Mouse (Mus musculus): ENCODE results near the gene Gramd1b. TPM values are rescaled to one million over a fixed set of nuclear protein-coding genes. Genes with fewer than 3 reads are reported as not detected.
"Not testable (repeated sequence)": the region's sequence is repeated elsewhere in the genome, so short reads cannot be mapped to it uniquely, and the experiment has no call there.

The Gramd1b gene
- polyA plus RNA-seq, 1 experiment from 2014 or later = 12.0 TPM

DNA sequence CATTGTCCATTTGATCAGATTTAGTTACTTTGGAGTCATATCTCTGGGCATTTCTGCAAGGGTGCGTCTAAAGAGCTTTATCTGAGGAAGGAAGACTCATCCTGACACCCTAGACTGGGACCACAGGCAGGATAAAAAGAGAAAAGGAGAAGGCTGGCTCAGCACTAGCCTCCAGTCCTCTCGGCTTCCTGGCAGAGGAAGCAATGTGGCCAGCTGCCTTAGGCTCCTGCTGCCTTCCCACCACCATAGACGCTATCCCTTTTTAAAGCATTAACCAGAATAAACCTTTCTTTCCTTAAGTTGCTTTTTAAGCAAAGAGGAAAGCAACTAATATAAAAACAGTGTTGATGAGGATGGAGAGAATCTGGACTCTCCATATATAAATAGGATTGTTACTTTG is 24.6 kb downstream of the Gramd1b start:
- Histone ChIP-seq H3K27me3 (no peaks in the 10 kb centered on the region), H3K9me3 (no peaks in the 10 kb centered on the region), H3K9ac (no peak overlapping the region), H3K4me1 (replicated peaks) (no peaks in the 10 kb centered on the region), H3K27ac (replicated peaks) (no peak overlapping the region), H3K4me2 (no peak overlapping the region), H3K36me3 (no peaks in the 10 kb centered on the region), H3K4me3 (no peak overlapping the region)
- 92% methylated on average over 3 of the region's 3 CpGs for WGBS
- ATAC-seq (ENCODE audit: low read depth) = no peak

DNA sequence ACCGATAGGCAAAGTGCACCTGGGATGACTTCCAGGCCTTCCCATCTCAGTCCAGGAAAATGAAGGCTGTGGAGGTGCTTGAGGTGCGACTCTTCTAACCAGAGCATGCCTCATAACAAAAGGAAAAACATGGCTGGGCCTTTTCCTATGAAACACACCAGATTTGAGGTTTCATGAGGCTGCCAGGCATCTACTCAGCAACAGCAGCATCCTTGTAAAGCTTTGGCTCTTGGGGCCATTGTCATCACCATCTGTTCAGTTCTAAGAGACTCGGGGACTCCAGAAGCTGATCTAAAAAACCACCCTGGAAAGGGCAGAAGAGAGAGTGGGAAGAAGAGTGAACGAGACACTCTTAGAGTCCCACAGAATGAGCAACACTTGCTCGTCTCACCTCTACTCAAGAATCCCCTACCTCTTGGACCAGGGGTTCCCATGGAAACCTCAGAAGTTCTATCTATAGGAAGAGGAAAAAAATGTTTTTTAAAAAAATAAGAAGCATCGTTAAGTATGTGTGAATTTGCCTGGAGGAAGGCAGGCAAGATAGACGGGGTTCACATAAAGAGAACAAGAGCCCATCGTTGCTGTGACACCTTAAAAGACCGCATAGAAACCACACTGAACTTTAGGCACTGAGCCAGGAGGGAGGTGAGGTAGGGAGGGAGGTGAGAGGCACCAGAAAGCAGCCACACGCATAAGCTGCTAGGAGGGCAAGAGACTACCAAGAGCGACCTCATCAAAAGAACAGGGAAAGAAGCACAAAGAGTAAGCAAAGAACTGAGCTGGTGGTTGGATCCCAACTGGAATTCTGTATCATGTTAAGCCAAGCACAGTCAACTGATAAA is 25.5 kb downstream of the Gramd1b start:
- ATAC-seq (ENCODE audit: low read depth) = no peak
- Histone ChIP-seq H3K36me3 (no peaks in the 10 kb centered on the region), H3K9ac (no peak overlapping the region), H3K27ac (replicated peaks) (no peak overlapping the region), H3K4me1 (replicated peaks) (no peaks in the 10 kb centered on the region), H3K9me3 (no peaks in the 10 kb centered on the region), H3K27me3 (no peaks in the 10 kb centered on the region), H3K4me2 (no peak overlapping the region), H3K4me3 (no peak overlapping the region)
- 80% methylated on average over 11 of the region's 11 CpGs for WGBS

DNA sequence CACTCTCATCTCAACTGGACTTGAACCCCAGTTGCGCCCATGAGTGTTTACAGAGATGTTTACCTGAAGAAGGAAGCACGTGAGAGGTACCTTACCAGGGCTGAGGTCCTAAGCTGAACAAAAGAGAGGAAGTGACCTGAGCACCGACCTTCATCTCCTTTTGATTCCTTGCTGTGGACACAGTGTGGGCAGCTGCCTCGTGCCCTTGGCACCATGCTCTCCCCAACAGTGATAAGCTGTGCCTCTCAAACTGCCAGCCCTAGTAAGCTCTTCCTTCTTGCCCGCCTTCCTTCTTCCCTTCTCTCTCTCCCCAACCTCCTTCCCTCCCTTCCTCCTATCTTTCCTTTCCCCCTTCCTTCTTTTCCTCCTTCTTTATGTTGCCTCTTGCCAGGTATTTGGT is 26.3 kb downstream of the Gramd1b start:
- no peak for ATAC-seq (ENCODE audit: low read depth)
- no peaks in the 10 kb centered on the region for H3K9me3 ChIP-seq
- H3K36me3 ChIP-seq = no peaks in the 10 kb centered on the region
- no peak overlapping the region for H3K4me3 ChIP-seq
- no peak overlapping the region for H3K27ac ChIP-seq (replicated peaks)
- no peak overlapping the region for H3K4me2 ChIP-seq
- H3K27me3 ChIP-seq = no peaks in the 10 kb centered on the region
- H3K4me1 ChIP-seq (replicated peaks) = no peaks in the 10 kb centered on the region
- H3K9ac ChIP-seq = no peak overlapping the region
- 86% methylated on average over 5 of the region's 5 CpGs for WGBS

DNA sequence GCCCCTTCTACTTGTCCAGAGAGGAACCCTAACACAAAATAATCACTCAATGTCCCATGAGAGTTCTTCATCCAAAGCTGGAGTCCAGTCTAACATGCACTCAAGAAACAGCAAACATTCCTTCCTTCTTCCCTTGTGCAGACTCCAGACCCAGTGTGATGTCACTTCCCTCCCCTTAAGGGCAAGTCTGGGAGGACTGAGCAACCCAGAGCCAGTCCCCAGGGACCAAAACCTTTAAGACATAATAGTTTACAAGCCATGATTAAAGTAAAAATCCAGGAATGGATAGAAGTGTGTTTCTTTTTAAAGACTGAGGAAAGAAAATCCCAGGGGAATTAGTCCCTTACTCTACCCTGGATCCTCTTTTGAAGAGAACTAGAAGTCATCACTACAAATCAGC is 30.5 kb downstream of the Gramd1b start:
- Histone ChIP-seq H3K4me1 (replicated peaks) (no peaks in the 10 kb centered on the region), H3K4me3 (no peak overlapping the region), H3K9ac (no peak overlapping the region), H3K36me3 (no peaks in the 10 kb centered on the region), H3K9me3 (no peaks in the 10 kb centered on the region), H3K27me3 (no peaks in the 10 kb centered on the region), H3K27ac (replicated peaks) (no peak overlapping the region), H3K4me2 (no peak overlapping the region)
- ATAC-seq (ENCODE audit: low read depth) = no peak

DNA sequence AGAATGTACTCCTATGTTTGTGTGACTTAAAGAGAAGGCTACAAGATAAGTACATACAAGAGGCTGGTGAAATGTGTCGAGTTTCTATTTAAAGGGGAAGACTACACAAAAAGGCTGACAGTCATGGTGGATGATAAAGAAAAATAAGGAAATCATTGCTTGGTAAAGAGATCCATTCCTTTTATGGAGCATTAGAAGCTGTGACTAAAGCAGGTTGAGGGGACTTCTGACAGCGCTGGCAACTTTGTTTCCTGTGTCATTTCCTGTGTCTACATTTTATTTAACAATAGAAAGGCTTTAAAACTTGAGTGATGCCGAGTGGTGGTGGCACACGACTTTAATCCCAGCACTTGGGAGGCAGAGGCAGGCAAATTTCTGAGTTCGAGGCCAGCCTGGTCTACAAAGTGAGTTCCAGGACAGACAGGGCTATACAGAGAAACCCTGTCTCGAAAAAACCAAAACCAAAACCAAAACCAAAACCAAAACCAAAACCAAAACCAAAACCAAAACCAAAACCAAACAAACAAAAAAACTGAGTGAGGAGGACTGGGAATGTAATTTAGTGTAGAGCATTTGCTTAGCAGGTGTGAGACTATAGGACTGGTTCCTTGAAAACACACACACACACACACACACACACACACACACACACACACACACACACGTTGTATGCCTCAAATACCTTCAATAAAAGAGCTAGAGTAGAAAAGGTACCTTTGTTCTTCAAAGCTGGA is 48.7 kb downstream of the Gramd1b start:
- WGBS = 72% methylated on average over 7 of the region's 7 CpGs
- H3K9me3 ChIP-seq; H3K36me3 ChIP-seq; H3K4me2 ChIP-seq; H3K27me3 ChIP-seq; H3K27ac ChIP-seq (replicated peaks); ATAC-seq (ENCODE audit: low read depth); H3K4me3 ChIP-seq; H3K4me1 ChIP-seq (replicated peaks); H3K9ac ChIP-seq: not testable (repeated sequence)

DNA sequence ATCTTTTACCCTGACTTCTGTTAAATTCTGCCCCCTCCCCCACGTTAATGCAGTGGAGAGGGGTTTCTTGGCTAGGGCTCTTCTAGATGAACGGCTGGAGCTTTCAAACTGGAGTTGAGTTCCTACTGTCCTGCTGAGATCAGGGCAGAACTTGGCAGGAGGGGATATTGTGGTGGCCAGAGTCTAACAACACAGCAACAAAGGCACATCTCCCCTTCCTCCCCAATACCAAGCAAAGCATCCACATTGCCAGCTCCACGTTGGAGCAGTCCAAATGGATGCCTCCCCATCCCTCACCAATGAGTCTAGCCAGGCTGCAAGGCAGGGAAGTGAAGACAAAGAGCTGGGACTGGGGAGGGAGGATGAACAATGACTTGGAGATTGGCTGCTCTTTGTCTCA is 49.9 kb downstream of the Gramd1b start:
- no peaks in the 10 kb centered on the region for H3K36me3 ChIP-seq
- no peaks in the 10 kb centered on the region for H3K27me3 ChIP-seq
- H3K4me2 ChIP-seq = no peak overlapping the region
- H3K9ac ChIP-seq = no peak overlapping the region
- H3K4me1 ChIP-seq (replicated peaks) = no peaks in the 10 kb centered on the region
- no peak overlapping the region for H3K4me3 ChIP-seq
- no peak overlapping the region for H3K27ac ChIP-seq (replicated peaks)
- no peaks in the 10 kb centered on the region for H3K9me3 ChIP-seq
- no peak for ATAC-seq (ENCODE audit: low read depth)
- WGBS = 65% methylated on average over 3 of the region's 3 CpGs

DNA sequence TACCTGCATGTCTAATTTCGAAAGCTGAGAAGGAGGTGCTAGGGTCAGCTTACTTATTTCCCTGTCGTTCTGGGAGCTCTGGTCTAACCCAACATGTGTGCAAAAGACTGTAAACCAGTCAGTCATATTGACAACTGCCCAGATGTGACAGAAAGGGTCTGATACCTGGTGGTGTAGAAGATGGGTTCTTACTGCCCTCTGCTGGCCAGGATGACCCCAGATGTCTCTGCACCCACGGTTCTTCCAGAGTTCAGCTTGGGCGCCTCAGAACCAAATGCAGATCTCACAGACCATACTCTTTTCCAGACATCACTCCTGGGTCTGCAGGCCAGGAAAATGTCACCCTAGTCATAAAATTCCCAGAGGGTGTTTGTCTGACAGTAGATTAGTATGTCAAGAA is 51.9 kb downstream of the Gramd1b start:
- no peaks in the 10 kb centered on the region for H3K36me3 ChIP-seq
- ATAC-seq (ENCODE audit: low read depth) = no peak
- no peaks in the 10 kb centered on the region for H3K9me3 ChIP-seq
- no peak overlapping the region for H3K4me3 ChIP-seq
- 51% methylated on average over 4 of the region's 4 CpGs for WGBS
- H3K4me1 ChIP-seq (replicated peaks) = no peaks in the 10 kb centered on the region
- H3K27ac ChIP-seq (replicated peaks) = no peak overlapping the region
- H3K9ac ChIP-seq = no peak overlapping the region
- no peak overlapping the region for H3K4me2 ChIP-seq
- no peaks in the 10 kb centered on the region for H3K27me3 ChIP-seq

DNA sequence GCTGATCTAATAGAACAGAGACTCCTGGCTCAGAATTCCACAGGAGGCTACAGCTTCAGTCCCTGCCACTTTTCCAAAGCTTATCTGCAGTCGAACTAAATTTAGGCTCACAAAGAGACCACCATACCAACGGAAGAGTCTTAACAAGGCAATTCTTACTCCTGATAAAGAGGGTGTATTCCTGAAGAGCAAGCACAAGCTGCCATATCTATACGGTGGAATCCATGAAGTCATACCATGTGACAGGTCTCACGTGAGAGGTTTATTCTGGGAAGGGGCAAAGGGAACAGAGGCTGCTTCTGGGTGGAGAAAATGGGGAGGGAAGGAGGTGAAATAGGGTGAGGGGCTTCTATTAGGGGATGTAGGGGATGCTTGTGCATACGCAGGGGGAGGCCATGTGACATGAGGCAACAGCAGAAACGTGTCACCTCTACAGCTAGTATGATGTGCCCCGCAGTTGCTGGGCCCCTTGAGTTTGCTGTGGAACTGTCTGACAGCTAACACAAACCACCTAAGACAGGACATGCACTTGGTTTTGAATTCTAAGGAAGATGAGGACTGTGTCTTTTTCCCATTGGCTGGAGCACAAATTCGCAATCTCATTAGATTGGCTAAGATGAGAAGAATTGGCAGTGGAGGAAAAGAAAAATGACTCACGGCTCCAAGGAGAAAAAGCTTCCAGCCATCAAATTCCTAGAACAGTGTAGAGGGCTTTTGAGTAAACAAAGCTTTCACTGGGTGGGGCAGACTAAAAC is 52.9 kb downstream of the Gramd1b start:
- no peaks in the 10 kb centered on the region for H3K27me3 ChIP-seq
- H3K9me3 ChIP-seq = no peaks in the 10 kb centered on the region
- no peak overlapping the region for H3K4me2 ChIP-seq
- H3K36me3 ChIP-seq = no peaks in the 10 kb centered on the region
- H3K9ac ChIP-seq = no peak overlapping the region
- no peak for ATAC-seq (ENCODE audit: low read depth)
- 89% methylated on average over 9 of the region's 9 CpGs for WGBS
- no peak overlapping the region for H3K27ac ChIP-seq (replicated peaks)
- no peaks in the 10 kb centered on the region for H3K4me1 ChIP-seq (replicated peaks)
- no peak overlapping the region for H3K4me3 ChIP-seq

DNA sequence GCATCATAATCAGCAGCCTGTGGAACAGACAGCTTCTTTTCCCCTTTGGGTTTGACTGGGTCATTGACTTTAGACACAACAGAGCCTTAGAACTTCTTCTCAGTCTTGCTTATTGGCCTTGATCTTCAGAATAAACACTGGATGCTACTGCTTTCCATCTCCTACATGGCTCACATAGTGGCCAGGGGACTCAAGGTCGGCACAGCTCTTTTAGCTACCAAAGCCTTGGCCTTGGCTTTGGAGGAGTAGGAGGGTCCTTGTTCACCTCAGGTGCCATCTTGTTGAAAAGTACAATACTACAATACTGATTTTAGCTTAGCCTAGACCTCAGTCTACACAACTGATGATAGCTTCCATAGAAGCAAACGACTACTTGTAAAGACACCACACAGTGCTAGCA is 53.6 kb downstream of the Gramd1b start:
- Histone ChIP-seq H3K4me3 (no peak overlapping the region), H3K27me3 (no peaks in the 10 kb centered on the region), H3K27ac (replicated peaks) (no peak overlapping the region), H3K9me3 (no peaks in the 10 kb centered on the region), H3K36me3 (no peaks in the 10 kb centered on the region), H3K4me1 (replicated peaks) (no peaks in the 10 kb centered on the region), H3K9ac (no peak overlapping the region), H3K4me2 (no peak overlapping the region)
- ATAC-seq (ENCODE audit: low read depth) = no peak
- 88% methylated on average over 2 of the region's 2 CpGs for WGBS

DNA sequence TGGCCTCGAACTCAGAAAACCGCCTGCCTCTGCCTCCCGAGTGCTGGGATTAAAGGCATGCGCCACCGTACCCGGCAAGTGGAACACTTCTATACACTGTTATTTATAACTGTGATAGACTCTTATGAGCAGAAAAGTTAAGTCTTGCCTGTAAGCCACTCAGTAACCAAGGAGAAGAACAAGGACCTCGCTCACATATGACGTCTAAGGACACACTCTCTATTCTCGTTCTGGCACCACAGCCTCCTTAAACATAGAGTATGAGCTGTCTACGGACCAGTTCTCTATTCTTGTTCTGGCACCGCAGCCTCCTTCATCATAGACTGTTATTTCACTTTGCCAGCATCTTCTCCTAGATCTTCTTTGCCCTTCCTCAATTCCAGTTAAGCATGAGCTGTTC is 55.1 kb downstream of the Gramd1b start:
- no peak for ATAC-seq (ENCODE audit: low read depth)

DNA sequence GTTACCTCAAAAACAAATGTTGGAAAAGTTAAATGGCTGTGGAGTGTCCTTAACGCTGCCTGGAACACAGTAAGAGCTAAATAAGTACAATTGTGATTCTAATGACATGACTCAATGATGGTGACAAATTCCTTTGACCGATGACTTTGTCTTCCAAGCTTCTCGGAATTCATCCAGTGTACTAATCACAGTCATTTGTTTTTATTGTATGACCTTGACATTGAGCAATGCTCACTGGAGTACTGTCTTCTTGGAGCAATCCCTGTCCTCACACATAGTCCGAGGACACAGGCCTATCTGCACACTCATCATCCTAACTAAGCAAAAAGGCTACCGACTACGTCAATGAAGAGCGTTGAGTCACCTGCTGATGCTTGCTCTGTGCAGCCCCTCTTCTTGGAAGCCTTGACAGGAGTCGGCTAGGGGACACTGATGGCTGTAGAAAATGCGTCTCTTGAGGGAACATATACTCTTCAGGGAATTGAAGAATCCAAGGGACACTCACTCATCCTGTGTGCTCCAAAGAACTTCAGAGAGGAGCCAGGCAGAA is 58.1 kb downstream of the Gramd1b start:
- no peak overlapping the region for H3K4me2 ChIP-seq
- H3K4me3 ChIP-seq = no peak overlapping the region
- H3K36me3 ChIP-seq = no peaks in the 10 kb centered on the region
- H3K4me1 ChIP-seq (replicated peaks) = 0 out of 2 replicates have a peak, but pooled peaks cover 5% of the 10 kb centered on the region
- ATAC-seq (ENCODE audit: low read depth) = no peak
- H3K9me3 ChIP-seq = no peaks in the 10 kb centered on the region
- 84% methylated on average over 9 of the region's 9 CpGs for WGBS
- no peak overlapping the region for H3K9ac ChIP-seq
- no peak overlapping the region for H3K27ac ChIP-seq (replicated peaks)
- no peaks in the 10 kb centered on the region for H3K27me3 ChIP-seq

More for the DNA sequence above, 55.1 kb downstream of the Gramd1b start:
- Histone ChIP-seq H3K4me1 (replicated peaks) (no peaks in the 10 kb centered on the region), H3K9ac (no peak overlapping the region), H3K27ac (replicated peaks) (no peak overlapping the region), H3K4me2 (no peak overlapping the region), H3K36me3 (no peaks in the 10 kb centered on the region), H3K9me3 (no peaks in the 10 kb centered on the region), H3K27me3 (no peaks in the 10 kb centered on the region), H3K4me3 (no peak overlapping the region)
- 89% methylated on average over 11 of the region's 11 CpGs for WGBS
